Mouse (Mus musculus) cerebellum, adult 2 months (tissue): ENCODE results near the gene Ifngr2. TPM values are rescaled to one million over a fixed set of nuclear protein-coding genes. Genes with fewer than 3 reads are reported as not detected.
A peak's percentile ranks its signal among the peaks of the same experiment; 100 is the strongest.

Experiments
- DNase-seq, 2 experiments: peaks; one replicate each; pipeline ENCODE4 v3.0.0; 2021
- H3K27ac ChIP-seq: fragments of 200-500 bp; 2 replicates; pipeline ENCODE4 v1.5.1; 2012; ENCODE audit warnings: low read length, control low read depth, inconsistent platforms; ENCODE audit not compliant: insufficient read depth
- H3K27me3 ChIP-seq: fragments of 200-500 bp; 2 replicates; pipeline ENCODE4 v1.6.1; 2012; ENCODE audit warnings: inconsistent platforms, mild to moderate bottlenecking, low read length, moderate library complexity; ENCODE audit not compliant: control insufficient read depth, insufficient read depth
- H3K4me1 ChIP-seq: fragments of 200-500 bp; 2 replicates; pipeline ENCODE4 v1.6.1; 2011; ENCODE audit warnings: low read length; ENCODE audit not compliant: control insufficient read depth, insufficient read depth
- H3K4me3 ChIP-seq: fragments of 200-500 bp; replicated peaks from 2 replicates; pipeline ENCODE3; 2011; ENCODE audit warnings: mild to moderate bottlenecking, low read depth, low read length, control low read depth; ENCODE audit not compliant: insufficient read depth
- CTCF ChIP-seq: fragments of 200-500 bp; IDR thresholded peaks from 2 replicates; pipeline ENCODE4 v1.5.1; 2011; ENCODE audit warnings: low read depth, mild to moderate bottlenecking, control low read depth, low read length, moderate library complexity, borderline replicate concordance; ENCODE audit not compliant: insufficient read depth
- POLR2A ChIP-seq: fragments of 200-500 bp; IDR thresholded peaks from 2 replicates; pipeline ENCODE4 v1.6.1; 2011; ENCODE audit warnings: low read length, control low read depth, borderline replicate concordance; ENCODE audit not compliant: insufficient read depth
- WGBS: fragments of 180-500 bp; shearing (Covaris S2); methylation state at CpG from one replicate; pipeline ENCODE4 v1.1.7; 2018; 5-methylcytosine and 5-hydroxymethylcytosine counted together
- polyA plus RNA-seq: library from polyadenylated mRNA; depleted of rRNA; stranded (reverse); fragments of >200 nt; gene quantifications from 2 replicates; pipeline ENCODE4 v1.2.3, GENCODE M21; 2012

Ifngr2 gene
- polyA plus RNA-seq, 1 experiment = 34.5 TPM

GRCm38 (mm10) chr16:91531856-91532255 lies 15.0 kb upstream of the Ifngr2 start:
- Histone ChIP-seq H3K27ac (no peak overlapping the region), H3K27me3 (no peaks in the 10 kb centered on the region), H3K4me1 (no peaks in the 10 kb centered on the region), H3K4me3 (no peak overlapping the region)
- DNase-seq = no peak
- TF ChIP-seq CTCF (no peak), POLR2A (no peak)
- WGBS = 63% methylated on average over 6 of the region's 6 CpGs

DNA sequence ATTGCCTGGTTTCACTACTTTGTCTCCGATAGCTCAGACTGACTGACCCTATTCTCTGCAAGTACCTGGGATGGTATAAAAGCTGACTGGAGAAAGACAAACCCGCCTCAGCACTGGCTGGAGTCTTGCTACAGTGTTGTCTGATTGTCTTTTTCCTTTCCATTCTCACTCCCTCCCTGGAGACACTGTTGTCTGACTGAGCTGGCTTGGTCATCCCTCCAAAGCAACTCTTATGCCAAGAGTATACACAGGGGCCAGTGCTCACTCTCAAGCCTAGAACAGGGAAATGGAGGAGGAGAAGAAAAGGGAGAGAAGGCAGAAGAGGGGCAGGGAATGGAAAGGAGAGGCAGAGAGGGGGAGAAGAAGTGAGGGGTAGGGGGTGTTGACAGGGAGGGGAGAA lies 14.4 kb upstream of the Ifngr2 start:
- 67% methylated on average over 2 of the region's 2 CpGs for WGBS
- H3K27ac ChIP-seq = no peak overlapping the region
- H3K4me1 ChIP-seq = no peaks in the 10 kb centered on the region
- H3K27me3 ChIP-seq = no peaks in the 10 kb centered on the region
- no peak for TF ChIP-seq CTCF
- no peak for TF ChIP-seq POLR2A
- DNase-seq = no peak
- H3K4me3 ChIP-seq = no peak overlapping the region

- no peaks in the 10 kb centered on the region for H3K4me1 ChIP-seq
- H3K4me3 ChIP-seq = no peak overlapping the region
- no peak for TF ChIP-seq CTCF
- no peak for TF ChIP-seq POLR2A
- WGBS = 80% methylated on average over 23 of the region's 23 CpGs
- no peak for DNase-seq
- no peaks in the 10 kb centered on the region for H3K27me3 ChIP-seq
- no peak overlapping the region for H3K27ac ChIP-seq
Observed at GRCm38 (mm10) chr16:91533097-91534001, 13.5 kb upstream of the Ifngr2 start.

- H3K4me1 ChIP-seq = no peaks in the 10 kb centered on the region
- DNase-seq = peak in 1 of 2 experiments; percentile 35
- no peak for TF ChIP-seq CTCF
- TF ChIP-seq POLR2A = no peak
- no peaks in the 10 kb centered on the region for H3K27me3 ChIP-seq
- WGBS = 54% methylated on average over 13 of the region's 13 CpGs
- H3K27ac ChIP-seq = no peak overlapping the region
- H3K4me3 ChIP-seq = no peak overlapping the region
Observed at GRCm38 (mm10) chr16:91534477-91534876, 12.4 kb upstream of the Ifngr2 start.

DNA sequence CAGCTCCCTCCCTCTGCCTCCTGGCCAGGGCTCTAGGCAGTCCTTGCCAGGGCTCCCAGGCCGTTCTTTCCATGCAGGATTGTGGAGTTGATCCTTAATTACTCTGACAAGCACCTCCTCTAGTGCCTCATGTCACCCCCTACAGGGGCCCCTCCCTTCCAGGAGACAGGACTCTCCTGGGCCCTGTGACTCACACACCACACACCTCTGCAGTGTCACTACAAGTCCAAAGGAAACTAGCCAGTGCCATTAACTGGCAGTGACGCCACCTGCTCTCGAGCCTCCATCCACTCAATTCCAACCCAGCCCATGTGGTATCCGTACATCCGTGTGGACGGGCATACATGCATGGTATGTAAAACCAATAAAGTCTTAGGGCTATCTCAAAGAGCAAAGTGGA lies 12.0 kb upstream of the Ifngr2 start:
- WGBS = 71% methylated on average over 6 of the region's 6 CpGs
- H3K4me3 ChIP-seq = no peak overlapping the region
- TF ChIP-seq CTCF (no peak), POLR2A (no peak)

GRCm38 (mm10) chr16:91536372-91536771 lies 10.5 kb upstream of the Ifngr2 start:
- Histone ChIP-seq H3K4me3 (no peak overlapping the region), H3K4me1 (no peaks in the 10 kb centered on the region), H3K27ac (no peak overlapping the region), H3K27me3 (no peaks in the 10 kb centered on the region)
- DNase-seq = no peak
- no peak for TF ChIP-seq CTCF
- TF ChIP-seq POLR2A = no peak
- 89% methylated on average over 6 of the region's 6 CpGs for WGBS

More for the DNA sequence above, 12.0 kb upstream of the Ifngr2 start:
- Histone ChIP-seq H3K27ac (no peak overlapping the region), H3K4me1 (no peaks in the 10 kb centered on the region), H3K27me3 (no peaks in the 10 kb centered on the region)
- DNase-seq = no peak

- Histone ChIP-seq H3K27me3 (no peaks in the 10 kb centered on the region), H3K4me3 (no peak overlapping the region), H3K4me1 (no peaks in the 10 kb centered on the region), H3K27ac (no peak overlapping the region)
- DNase-seq = no peak
- 87% methylated on average over 3 of the region's 3 CpGs for WGBS
- TF ChIP-seq CTCF (no peak), POLR2A (no peak)
Observed at GRCm38 (mm10) chr16:91537065-91537464, 9.8 kb upstream of the Ifngr2 start.

GRCm38 (mm10) chr16:91538051-91538450 lies 8.8 kb upstream of the Ifngr2 start:
- Histone ChIP-seq H3K27ac (no peak overlapping the region), H3K4me1 (no peaks in the 10 kb centered on the region), H3K4me3 (no peak overlapping the region), H3K27me3 (no peaks in the 10 kb centered on the region)
- TF ChIP-seq POLR2A (no peak), CTCF (no peak)
- DNase-seq = no peak
- WGBS = 85% methylated on average over 6 of the region's 6 CpGs
